Mouse (Mus musculus) v-Abl transformed pro-B cells (cell line): ENCODE data around the gene Thada.
"Not testable (repeated sequence)": the region's sequence is repeated elsewhere in the genome, so short reads cannot be mapped to it uniquely, and the experiment has no call there.

ENCODE experiments used
- in situ Hi-C, 2 experiments: fragments of 400-800 bp; cut with MboI; formaldehyde crosslinking; loops; one replicate each; pipeline ENCODE4 v1.15.1; 2025; ENCODE audit not compliant: unreplicated experiment in 2 of 2

Gene Thada

GRCm38 (mm10) chr17:84322176-84322575, 143.8 kb downstream of the Thada start:
- in situ Hi-C loops, result loop anchor here in 1 of 2 experiments (25.0 kb wide), 1 partner anchor 1815 kb away; the partner anchor contains the start of gene Srbd1

- in situ Hi-C loops, result loop anchor here in 1 of 2 experiments (25.0 kb wide), 1 partner anchor 1816 kb away; the partner anchor contains the start of gene Srbd1
Measured at GRCm38 (mm10) chr17:84321351-84321750, 144.7 kb downstream of the Thada start.

DNA sequence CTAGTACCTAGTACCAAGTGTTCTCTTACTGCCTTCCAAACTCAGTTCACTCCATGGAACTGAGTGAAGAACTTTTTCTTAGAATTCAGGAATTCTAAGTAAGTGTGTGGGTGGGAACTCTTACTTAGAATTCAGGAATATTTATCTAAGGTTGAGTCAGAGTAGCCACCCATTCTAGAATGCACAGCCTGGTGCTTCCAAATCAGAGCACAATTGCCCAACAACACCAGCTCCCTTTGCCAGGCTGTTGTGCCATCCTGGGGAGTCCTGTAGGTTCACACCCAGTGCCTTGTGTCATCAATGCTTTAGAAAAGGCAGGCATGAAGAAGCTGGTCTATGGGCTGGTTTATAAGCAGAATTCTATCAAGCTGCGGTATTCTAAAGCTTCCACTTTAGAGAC, 145.4 kb downstream of the Thada start:
- in situ Hi-C loops, result loop anchor here in 1 of 2 experiments (25.0 kb wide), 1 partner anchor 1817 kb away; the partner anchor contains the start of gene Srbd1

DNA sequence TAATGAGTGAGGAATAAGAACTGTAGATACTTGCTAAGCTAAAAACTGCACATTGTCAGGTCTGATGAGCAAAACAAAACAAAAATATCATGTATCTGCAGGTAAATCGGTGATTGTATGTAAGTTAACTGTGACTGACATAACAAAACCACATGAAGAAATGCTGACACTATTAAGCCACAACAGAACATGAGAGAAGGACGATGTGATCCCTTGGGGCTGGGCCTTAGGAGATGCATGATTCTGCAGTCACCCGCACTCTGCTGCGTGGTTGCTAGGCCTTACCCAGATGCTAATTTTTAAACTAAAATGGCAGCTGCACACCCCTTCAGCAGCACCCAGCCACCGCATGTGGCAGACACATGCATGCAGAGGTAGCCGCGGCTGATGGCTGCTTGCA, 151.7 kb downstream of the Thada start:
- in situ Hi-C loops, result loop anchor here in 1 of 2 experiments (25.0 kb wide), 1 partner anchor 1823 kb away; the partner anchor contains the start of gene Srbd1

- in situ Hi-C loops, result loop anchor here in 1 of 2 experiments (25.0 kb wide), 1 partner anchor 1824 kb away; the partner anchor contains the start of gene Srbd1
Measured at GRCm38 (mm10) chr17:84313494-84313893, 152.5 kb downstream of the Thada start.

DNA sequence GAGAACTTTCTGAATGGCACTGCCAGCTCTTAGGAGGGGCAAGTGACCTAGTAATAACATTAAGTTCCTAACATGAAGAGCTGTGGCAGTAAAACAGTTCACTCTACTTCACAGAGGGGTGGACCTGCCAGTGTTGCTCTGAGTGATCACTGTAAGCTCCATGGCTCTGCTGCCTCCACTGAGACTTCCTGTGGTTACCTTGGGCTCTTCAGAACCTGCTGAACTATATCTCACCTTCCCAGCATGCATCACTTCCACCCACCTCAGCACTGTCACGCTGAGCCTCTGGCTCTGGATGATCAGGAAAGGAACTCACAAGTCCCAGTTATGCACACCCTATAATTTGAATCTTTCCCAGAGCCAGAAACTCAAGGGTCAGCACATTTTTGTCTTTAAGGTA, 159.9 kb downstream of the Thada start:
- in situ Hi-C loops, result loop anchor here in 1 of 2 experiments (25.0 kb wide), 1 partner anchor 1831 kb away; the partner anchor contains the start of gene Srbd1

- in situ Hi-C loops, result loop anchor here in 1 of 2 experiments (25.0 kb wide), 1 partner anchor 1832 kb away; the partner anchor contains the start of gene Srbd1
Measured at GRCm38 (mm10) chr17:84305074-84305473, 160.9 kb downstream of the Thada start.

- in situ Hi-C loops, result loop anchor here in 1 of 2 experiments (25.0 kb wide), 1 partner anchor 1833 kb away; the partner anchor contains the start of gene Srbd1
Measured at GRCm38 (mm10) chr17:84304141-84304540, 161.9 kb downstream of the Thada start.

DNA sequence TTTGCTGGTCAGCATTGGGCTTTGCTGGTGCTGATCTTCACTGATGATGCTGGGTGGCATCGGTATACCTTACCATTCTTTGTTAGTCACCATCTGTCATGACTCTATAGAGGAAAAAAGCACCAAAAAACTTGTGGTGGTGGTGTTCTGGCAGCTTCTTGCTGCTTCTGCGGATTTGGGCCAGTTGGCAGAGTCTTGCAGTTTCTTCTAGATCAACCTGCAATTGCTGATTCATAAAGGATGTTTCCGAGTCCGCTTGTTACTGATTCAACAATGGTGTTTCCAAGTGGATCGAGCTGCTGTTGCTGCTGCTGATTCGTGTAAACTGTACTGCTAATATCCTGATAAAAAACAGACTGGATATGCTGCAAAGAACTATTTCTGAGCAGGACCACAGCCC, 168.0 kb downstream of the Thada start:
- in situ Hi-C loops, result no loop called here

DNA sequence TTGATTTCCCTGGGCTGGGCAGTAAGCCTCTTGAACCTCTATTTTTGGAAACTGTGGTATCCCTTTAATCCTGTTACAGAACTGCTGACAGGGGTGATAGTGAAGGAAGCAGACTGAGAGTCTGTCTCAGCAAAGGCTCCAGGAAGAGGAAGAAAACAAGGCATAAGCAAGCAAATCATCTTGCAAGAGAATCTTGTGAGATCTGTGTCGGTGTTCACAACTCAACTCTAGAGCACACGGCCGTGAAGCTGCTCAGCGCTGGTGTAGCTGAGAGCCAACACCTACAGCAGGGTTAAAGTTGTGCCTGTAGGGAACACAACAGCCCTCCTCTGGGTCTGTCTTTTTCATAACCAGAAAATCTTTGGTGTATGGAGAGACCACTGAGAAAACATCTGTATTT, 172.8 kb downstream of the Thada start:
- in situ Hi-C loops, result no loop called here

- in situ Hi-C loops, result not testable (repeated sequence)
Measured at GRCm38 (mm10) chr17:84291228-84291627, 174.8 kb downstream of the Thada start.

DNA sequence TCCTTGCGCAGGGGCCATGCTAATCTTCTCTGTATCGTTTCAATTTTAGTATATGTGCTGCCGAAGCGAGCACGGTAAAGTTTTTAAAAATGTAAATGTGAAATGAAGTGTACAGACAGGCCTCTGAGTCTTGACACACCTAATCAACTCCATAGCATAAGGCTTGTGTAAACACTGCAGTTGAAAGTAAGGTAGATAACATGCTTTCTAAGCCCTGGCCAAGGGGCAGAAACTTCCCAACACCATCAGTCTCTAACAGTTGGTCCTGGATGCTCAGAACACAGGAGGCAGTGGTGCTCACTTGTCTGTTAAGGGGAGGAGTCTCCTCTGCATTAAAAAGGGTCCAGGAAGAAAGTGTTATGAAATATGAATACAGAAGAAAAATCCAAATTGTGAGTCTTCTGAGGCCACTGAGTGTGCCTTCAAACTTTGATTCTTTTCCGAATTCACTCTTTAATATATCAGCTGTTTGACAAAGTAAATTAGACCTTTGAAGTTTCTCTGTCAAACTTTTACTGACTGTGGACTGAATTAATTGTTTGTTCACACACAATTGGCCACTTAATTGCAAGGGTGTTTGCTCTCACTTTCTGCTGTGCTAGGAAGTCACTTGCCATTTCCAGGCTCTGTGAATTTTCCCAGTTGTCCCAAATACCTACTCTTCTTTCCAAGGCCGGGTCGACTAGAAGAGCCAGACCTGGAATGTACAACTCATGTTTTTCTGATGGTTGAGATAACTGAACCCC, 178.2 kb downstream of the Thada start:
- in situ Hi-C loops, result no loop called here

DNA sequence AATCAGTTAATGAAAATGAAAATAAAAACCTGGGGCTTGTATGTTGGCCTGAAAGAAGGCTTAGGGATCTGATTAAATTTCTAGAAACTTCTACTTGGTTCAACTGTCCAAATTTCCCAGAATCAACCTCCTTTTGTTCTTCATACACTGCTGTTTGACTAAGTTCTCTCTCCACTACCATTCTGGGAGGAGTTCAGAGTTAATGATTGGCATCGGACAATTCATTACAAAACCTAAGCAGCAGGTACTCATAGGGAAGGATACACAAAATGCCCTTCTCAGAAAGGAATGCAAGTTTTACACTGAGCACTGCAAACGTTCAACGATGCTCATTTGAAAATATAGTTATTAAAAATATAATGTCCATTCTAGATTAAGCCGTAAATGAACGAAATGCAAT, 179.5 kb downstream of the Thada start:
- in situ Hi-C loops, result no loop called here

- in situ Hi-C loops, result no loop called here
Measured at GRCm38 (mm10) chr17:84282388-84283280, 183.4 kb downstream of the Thada start.

GRCm38 (mm10) chr17:84279001-84279400, 187.0 kb downstream of the Thada start:
- in situ Hi-C loops, result no loop called here

GRCm38 (mm10) chr17:84278193-84278953, 187.6 kb downstream of the Thada start:
- in situ Hi-C loops, result no loop called here

DNA sequence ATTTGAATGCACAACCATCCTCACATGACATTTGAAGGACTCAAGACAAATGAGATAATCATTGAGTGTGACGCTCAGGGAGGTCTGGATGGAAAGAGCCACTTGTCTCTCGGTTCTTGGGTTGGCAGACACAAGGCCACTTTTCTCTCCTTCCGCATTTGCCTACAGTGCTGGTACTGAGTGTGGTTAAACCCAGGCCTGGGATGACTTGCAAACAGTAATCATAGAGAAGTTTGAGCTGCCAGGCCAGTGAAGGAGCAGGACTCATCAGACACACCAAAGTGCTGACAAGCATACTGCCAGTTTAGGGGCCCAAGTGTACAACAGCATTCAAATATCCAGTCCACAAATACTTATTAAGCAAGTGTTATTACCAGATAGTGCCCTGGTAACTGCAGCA, 191.0 kb downstream of the Thada start:
- in situ Hi-C loops, result no loop called here

GRCm38 (mm10) chr17:84274163-84274562, 191.8 kb downstream of the Thada start:
- in situ Hi-C loops, result no loop called here

DNA sequence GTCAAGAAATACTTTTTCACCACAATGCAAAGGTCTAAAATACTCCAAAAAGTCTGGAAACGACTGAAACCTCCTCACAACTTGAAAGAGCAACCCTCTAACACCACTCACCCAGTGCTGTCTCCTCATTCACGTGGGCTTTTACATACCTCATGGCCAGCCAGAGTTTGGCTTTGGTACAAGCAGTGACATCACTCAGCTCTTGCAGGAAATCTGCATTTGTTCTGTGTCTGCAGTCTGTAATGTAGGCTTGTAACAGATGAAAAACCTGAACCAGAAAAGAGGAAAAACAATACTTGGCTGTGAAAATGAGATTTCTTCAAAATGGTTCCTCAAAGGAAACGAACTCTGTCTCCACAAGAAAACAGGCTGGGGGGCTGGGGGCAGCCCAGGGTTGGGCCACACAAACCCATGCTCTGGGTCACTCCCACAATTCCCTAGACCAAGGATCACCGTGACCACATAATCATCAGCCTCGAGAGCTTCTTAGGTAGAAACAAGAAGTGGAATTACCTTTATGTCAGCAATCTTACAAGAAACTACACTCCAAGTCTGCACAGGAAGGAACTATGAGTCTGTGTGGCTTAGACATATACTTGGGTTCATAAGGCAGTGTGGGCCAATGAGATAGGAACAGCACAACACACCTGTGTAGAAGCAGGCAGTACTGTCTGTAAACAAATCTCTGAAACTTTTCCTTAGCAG, 193.3 kb downstream of the Thada start:
- in situ Hi-C loops, result no loop called here
